Mouse (Mus musculus) olfactory bulb, adult 2 months (tissue): ENCODE data around the gene Dand5.

Experiments used
- CTCF ChIP-seq: fragments of 200-500 bp; IDR thresholded peaks from 2 replicates; pipeline ENCODE4 v1.5.1; 2012; ENCODE audit warnings: low read depth, mild to moderate bottlenecking, low read length, moderate library complexity; ENCODE audit not compliant: insufficient read depth
- POLR2A ChIP-seq: fragments of 200-500 bp; IDR thresholded peaks from 2 replicates; pipeline ENCODE4 v1.6.1; 2012; ENCODE audit warnings: mild to moderate bottlenecking, low read depth, low read length, moderate library complexity; ENCODE audit not compliant: insufficient read depth

DNA sequence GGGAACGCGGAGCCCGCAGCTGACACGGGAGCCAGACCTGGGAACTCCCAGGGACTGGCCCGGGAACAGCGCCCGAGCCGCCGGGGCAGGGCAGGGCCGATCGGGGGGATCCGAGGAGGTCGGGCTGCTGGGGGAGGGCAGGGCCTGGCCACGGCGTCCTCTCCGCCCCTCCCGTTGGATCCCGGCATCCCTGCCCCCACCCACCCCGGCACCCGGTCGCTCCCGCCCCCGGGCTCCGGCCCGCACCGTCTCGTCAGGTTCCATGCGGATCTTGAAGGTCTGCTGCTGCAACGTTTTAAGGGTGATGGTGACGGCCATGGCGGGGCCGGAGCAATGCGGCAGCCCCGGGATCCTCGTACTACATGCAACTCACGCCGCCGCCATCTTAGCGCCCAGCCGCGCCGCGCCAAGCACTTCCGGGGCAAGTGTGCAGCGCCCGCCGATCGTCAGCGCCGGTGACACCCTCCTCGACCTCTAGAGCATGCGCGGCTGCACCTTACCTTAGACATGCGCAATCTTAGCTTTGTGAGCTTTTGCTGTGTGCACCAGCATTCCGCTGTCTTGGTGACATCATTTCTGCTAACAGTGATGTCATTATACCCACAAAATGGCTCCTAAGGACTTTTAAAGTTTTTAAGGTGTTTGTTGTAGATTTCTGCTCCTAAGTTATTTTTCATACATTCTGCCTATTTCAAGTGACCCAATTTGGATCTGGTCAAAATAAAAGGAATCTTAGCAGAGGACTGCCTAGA lies 17.8 kb upstream of the Dand5 start, which contains the start of gene Rad23a:
- TF ChIP-seq CTCF, result no peak
- peak; percentile 43; the same call in 1 of the 2 replicates for TF ChIP-seq POLR2A
